Mouse (Mus musculus) inflammation-experienced regulatory T-cells, adult 6 months (primary cell): ENCODE measurements around the gene Utp14b. TPM values are rescaled to one million over a fixed set of nuclear protein-coding genes. Genes with fewer than 3 reads are reported as not detected.

Experiments
- ATAC-seq: one replicate; pipeline ENCODE4 v1.8.0; 2017
- polyA plus RNA-seq, 3 experiments: library from polyadenylated mRNA; unstranded; fragments of 100-300 nt; shearing (Covaris generic); gene quantifications; one replicate each; pipeline ENCODE4 v1.2.1; 2017

Utp14b gene
- polyA plus RNA-seq, 3 experiments from 2014 or later: 0.10 to 0.93 (median 0.42) TPM

- no peak for ATAC-seq
These were observed 30.3 kb downstream of the Utp14b start for GRCm38 (mm10) chr1:78688149-78688548.

- ATAC-seq: no peak
These were observed 36.8 kb downstream of the Utp14b start for GRCm38 (mm10) chr1:78694503-78695258.

- ATAC-seq: no peak
These were observed 38.5 kb downstream of the Utp14b start for GRCm38 (mm10) chr1:78696305-78696704.

- no peak for ATAC-seq
These were observed 39.1 kb downstream of the Utp14b start for GRCm38 (mm10) chr1:78696903-78697302.

- no peak for ATAC-seq
These were observed 40.3 kb downstream of the Utp14b start for GRCm38 (mm10) chr1:78698138-78698537.

- no peak for ATAC-seq
These were observed 43.9 kb downstream of the Utp14b start for GRCm38 (mm10) chr1:78701740-78702139.

- ATAC-seq: no peak
These were observed 44.6 kb downstream of the Utp14b start for GRCm38 (mm10) chr1:78702282-78702963.

GRCm38 (mm10) chr1:78702964-78703285, 45.1 kb downstream of the Utp14b start:
- ATAC-seq: no peak

- ATAC-seq: no peak
These were observed 48.5 kb downstream of the Utp14b start for GRCm38 (mm10) chr1:78706338-78706737.

GRCm38 (mm10) chr1:78707280-78707679, 49.4 kb downstream of the Utp14b start:
- ATAC-seq: no peak

- no peak for ATAC-seq
These were observed 52.2 kb downstream of the Utp14b start for GRCm38 (mm10) chr1:78710026-78710425.

GRCm38 (mm10) chr1:78710613-78711329, 52.9 kb downstream of the Utp14b start:
- no peak for ATAC-seq

Other genes starting within 250 kb of the Utp14b start
- 10 to 100 TPM; 62.2 to 73.8 (median 68.2) TPM for gene Farsb, start 169.1 kb upstream of the Utp14b start, polyA plus RNA-seq
- not detected for gene Mogat1, start 147.0 kb upstream of the Utp14b start, polyA plus RNA-seq
- not detected for gene BC035947, start 145.9 kb upstream of the Utp14b start, polyA plus RNA-seq
- gene Acsl3, start 213 bp upstream of the Utp14b start, polyA plus RNA-seq: 1 to 10 TPM in 2 of 3 experiments, under 1 TPM in 1; 0.77 to 5.7 (median 2.1) TPM
- not detected for gene Kcne4, start 158.7 kb downstream of the Utp14b start, polyA plus RNA-seq